Mouse (Mus musculus): Measurements from ENCODE around the gene Plch2.

DNA sequence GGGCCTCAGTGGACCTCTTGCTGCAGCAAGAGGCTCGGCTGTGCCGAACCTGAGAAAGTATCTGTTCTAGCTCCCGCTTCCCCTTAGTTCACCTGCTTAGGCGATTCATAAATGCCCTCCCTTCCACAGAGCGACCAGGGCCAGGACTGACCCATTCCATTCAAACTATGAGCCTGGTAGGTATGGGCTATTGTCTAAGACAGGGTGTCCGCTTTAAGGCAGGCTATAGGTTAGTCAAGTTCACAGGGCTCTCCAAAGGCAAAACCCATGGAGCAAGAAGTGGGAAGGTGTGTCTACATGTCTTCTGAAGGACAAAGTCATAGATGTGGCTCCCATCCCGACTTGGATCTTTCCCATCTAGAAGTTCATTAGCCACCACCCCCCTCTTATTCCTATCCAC lies 93.9 kb downstream of the Plch2 start:
- TF ChIP-seq CTCF (IDR thresholded peaks at IDR 0.05 in 2 of 3, conservative IDR thresholded peaks at IDR 0.05 in 1 of 3; ENCODE audit: control insufficient read depth in 1 of 3, insufficient read depth in 1 of 3, low read depth in 2 of 3, low read length in 3 of 3, poor library complexity in 1 of 3, severe bottlenecking in 1 of 3) (no peak), ZNF384 (IDR thresholded peaks at IDR 0.05; ENCODE audit: low read depth, low read length) (no peak), MEF2A (IDR thresholded peaks at IDR 0.05; ENCODE audit: extremely low read depth, insufficient replicate concordance, low read depth, low read length, poor library complexity, severe bottlenecking) (no peak), POLR2A (IDR thresholded peaks at IDR 0.05; ENCODE audit: control insufficient read depth in 1 of 2, insufficient read depth in 1 of 2, low read depth in 1 of 2, low read length in 2 of 2, poor library complexity in 1 of 2) (no peak), POLR2AphosphoS5 (IDR thresholded peaks at IDR 0.05; ENCODE audit: borderline replicate concordance, low read depth, low read length) (no peak), MAFK (IDR thresholded peaks at IDR 0.05; ENCODE audit: borderline replicate concordance, low read depth, low read length) (no peak), HCFC1 (IDR thresholded peaks at IDR 0.05; ENCODE audit: low read depth, low read length) (no peak), E2F4 (IDR thresholded peaks at IDR 0.05; ENCODE audit: borderline replicate concordance, low read depth, low read length) (no peak)
